Mouse (Mus musculus) lung, postnatal 0 days (tissue): Measurements from ENCODE around the gene Prkcg.
"Not testable (repeated sequence)": the region's sequence is repeated elsewhere in the genome, so short reads cannot be mapped to it uniquely, and the experiment has no call there.

Experiments
- CTCF ChIP-seq: IDR thresholded peaks from 2 replicates; pipeline ENCODE4 v1.5.1; 2016; ENCODE audit warnings: antibody characterized with exemption, mild to moderate bottlenecking
- EP300 ChIP-seq: IDR thresholded peaks from 2 replicates; pipeline ENCODE4 v1.6.1; 2016; ENCODE audit warnings: antibody characterized with exemption, mild to moderate bottlenecking, control low read depth

DNA sequence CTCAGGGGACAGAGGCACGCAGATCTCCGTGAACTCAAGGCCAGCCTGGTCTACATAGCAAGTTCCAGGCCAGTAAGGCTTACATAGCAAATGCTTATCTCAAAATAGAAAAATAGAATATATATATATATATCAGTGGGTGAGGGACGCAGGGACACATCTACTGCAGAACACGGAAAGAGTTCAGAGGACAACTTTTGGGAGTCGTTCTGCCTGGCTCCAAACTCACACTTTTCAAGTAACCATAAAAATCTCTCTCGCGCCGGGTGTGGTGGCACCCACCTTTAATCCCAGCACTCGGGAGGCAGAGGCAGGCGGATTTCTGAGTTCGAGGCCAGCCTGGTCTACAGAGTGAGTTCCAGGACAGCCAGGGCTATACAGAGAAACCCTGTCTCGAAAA, 3.3 kb downstream of the Prkcg start:
- not testable (repeated sequence) for TF ChIP-seq CTCF, EP300
